Mouse (Mus musculus): ENCODE data around the gene Ptprd. TPM values are rescaled to one million over a fixed set of nuclear protein-coding genes. Genes with fewer than 3 reads are reported as not detected.

The Ptprd gene
- polyA plus RNA-seq, 1 experiment, result 0.15 TPM

- DNase-seq (ENCODE audit: low read depth in 1 of 2, low spot score in 2 of 2), result no peak
- 97% methylated on average over 5 of the region's 5 CpGs for WGBS
- TF ChIP-seq CTCF (IDR thresholded peaks at IDR 0.05; ENCODE audit: extremely low read depth, insufficient read depth, insufficient read length, insufficient replicate concordance) (no peak), POLR2A (IDR thresholded peaks at IDR 0.05; ENCODE audit: low read depth, low read length) (no peak)
- Histone ChIP-seq H3K36me3 (ENCODE audit: control insufficient read depth, insufficient read depth, low read length) (no peaks in the 10 kb centered on the region), H3K4me3 (ENCODE audit: extremely low read depth, insufficient read depth, insufficient read length) (no peak overlapping the region), H3K27me3 (ENCODE audit: control insufficient read depth, insufficient read depth, low read length) (no peaks in the 10 kb centered on the region), H3K27ac (ENCODE audit: insufficient read depth, low read length) (no peak overlapping the region), H3K4me1 (ENCODE audit: control insufficient read depth, insufficient read depth, insufficient read length) (no peaks in the 10 kb centered on the region)
Measured at GRCm38 (mm10) chr4:76305987-76306386, 1905.8 kb downstream of the Ptprd start.

DNA sequence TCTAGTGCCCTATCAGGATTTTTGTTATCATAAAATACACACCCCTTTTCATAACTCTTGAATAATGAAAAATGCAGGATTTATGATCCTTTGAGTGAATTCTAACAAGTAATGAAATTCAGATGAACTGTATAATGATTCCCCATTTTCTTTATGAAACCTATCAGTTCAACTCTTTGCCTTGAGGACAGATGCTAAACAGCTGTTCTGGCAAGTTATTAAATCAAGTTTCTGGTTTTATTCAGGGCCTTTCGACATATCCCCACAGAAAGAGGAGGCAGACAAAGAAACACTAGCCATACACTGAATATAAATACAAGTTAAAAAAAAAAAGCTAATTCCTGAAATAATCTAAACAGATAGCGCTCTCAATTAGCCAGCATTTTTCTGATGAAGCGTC is 1914.4 kb downstream of the Ptprd start:
- Histone ChIP-seq H3K4me3 (ENCODE audit: extremely low read depth, insufficient read depth, insufficient read length) (no peak overlapping the region), H3K36me3 (ENCODE audit: control insufficient read depth, insufficient read depth, low read length) (no peaks in the 10 kb centered on the region), H3K4me1 (ENCODE audit: control insufficient read depth, insufficient read depth, insufficient read length) (no peaks in the 10 kb centered on the region), H3K27ac (ENCODE audit: insufficient read depth, low read length) (no peak overlapping the region), H3K27me3 (ENCODE audit: control insufficient read depth, insufficient read depth, low read length) (no peaks in the 10 kb centered on the region; the same call in 1 of the 2 replicates)
- no peak for DNase-seq (ENCODE audit: low read depth in 1 of 2, low spot score in 2 of 2)
- no peak for TF ChIP-seq CTCF (IDR thresholded peaks at IDR 0.05; ENCODE audit: extremely low read depth, insufficient read depth, insufficient read length, insufficient replicate concordance)
- no peak for TF ChIP-seq POLR2A (IDR thresholded peaks at IDR 0.05; ENCODE audit: low read depth, low read length)
- WGBS, result 78% methylated on average over 3 of the region's 3 CpGs

GRCm38 (mm10) chr4:76292733-76293357 is 1918.9 kb downstream of the Ptprd start:
- Histone ChIP-seq H3K4me3 (ENCODE audit: extremely low read depth, insufficient read depth, insufficient read length) (no peak overlapping the region), H3K4me1 (ENCODE audit: control insufficient read depth, insufficient read depth, insufficient read length) (no peaks in the 10 kb centered on the region), H3K27ac (ENCODE audit: insufficient read depth, low read length) (no peak overlapping the region), H3K36me3 (ENCODE audit: control insufficient read depth, insufficient read depth, low read length) (no peaks in the 10 kb centered on the region), H3K27me3 (ENCODE audit: control insufficient read depth, insufficient read depth, low read length) (no peaks in the 10 kb centered on the region; the same call in 1 of the 2 replicates)
- WGBS, result 86% methylated on average over 8 of the region's 8 CpGs
- TF ChIP-seq CTCF (IDR thresholded peaks at IDR 0.05; ENCODE audit: extremely low read depth, insufficient read depth, insufficient read length, insufficient replicate concordance), result no peak
- no peak for TF ChIP-seq POLR2A (IDR thresholded peaks at IDR 0.05; ENCODE audit: low read depth, low read length)
- DNase-seq (ENCODE audit: low read depth in 1 of 2, low spot score in 2 of 2), result no peak

- TF ChIP-seq CTCF (IDR thresholded peaks at IDR 0.05; ENCODE audit: extremely low read depth, insufficient read depth, insufficient read length, insufficient replicate concordance) (no peak), POLR2A (IDR thresholded peaks at IDR 0.05; ENCODE audit: low read depth, low read length) (no peak)
- Histone ChIP-seq H3K27ac (ENCODE audit: insufficient read depth, low read length) (no peak overlapping the region), H3K27me3 (ENCODE audit: control insufficient read depth, insufficient read depth, low read length) (no peaks in the 10 kb centered on the region), H3K4me1 (ENCODE audit: control insufficient read depth, insufficient read depth, insufficient read length) (no peaks in the 10 kb centered on the region), H3K36me3 (ENCODE audit: control insufficient read depth, insufficient read depth, low read length) (no peaks in the 10 kb centered on the region), H3K4me3 (ENCODE audit: extremely low read depth, insufficient read depth, insufficient read length) (no peak overlapping the region)
- 99% methylated on average over 1 of the region's 1 CpGs for WGBS
- DNase-seq (ENCODE audit: low read depth in 1 of 2, low spot score in 2 of 2), result no peak
Measured at GRCm38 (mm10) chr4:76290484-76290818, 1921.3 kb downstream of the Ptprd start.

GRCm38 (mm10) chr4:76289612-76290483 is 1921.9 kb downstream of the Ptprd start:
- DNase-seq (ENCODE audit: low read depth in 1 of 2, low spot score in 2 of 2), result no peak
- Histone ChIP-seq H3K27ac (ENCODE audit: insufficient read depth, low read length) (no peak overlapping the region), H3K4me1 (ENCODE audit: control insufficient read depth, insufficient read depth, insufficient read length) (no peaks in the 10 kb centered on the region), H3K27me3 (ENCODE audit: control insufficient read depth, insufficient read depth, low read length) (no peaks in the 10 kb centered on the region), H3K4me3 (ENCODE audit: extremely low read depth, insufficient read depth, insufficient read length) (no peak overlapping the region), H3K36me3 (ENCODE audit: control insufficient read depth, insufficient read depth, low read length) (no peaks in the 10 kb centered on the region)
- 82% methylated on average over 12 of the region's 12 CpGs for WGBS
- TF ChIP-seq POLR2A (IDR thresholded peaks at IDR 0.05; ENCODE audit: low read depth, low read length), result no peak
- TF ChIP-seq CTCF (IDR thresholded peaks at IDR 0.05; ENCODE audit: extremely low read depth, insufficient read depth, insufficient read length, insufficient replicate concordance), result no peak

- DNase-seq (ENCODE audit: low read depth in 1 of 2, low spot score in 2 of 2), result no peak
- no peak overlapping the region for H3K4me3 ChIP-seq (ENCODE audit: extremely low read depth, insufficient read depth, insufficient read length)
- no peaks in the 10 kb centered on the region for H3K36me3 ChIP-seq (ENCODE audit: control insufficient read depth, insufficient read depth, low read length)
- TF ChIP-seq POLR2A (IDR thresholded peaks at IDR 0.05; ENCODE audit: low read depth, low read length), result no peak
- TF ChIP-seq CTCF (IDR thresholded peaks at IDR 0.05; ENCODE audit: extremely low read depth, insufficient read depth, insufficient read length, insufficient replicate concordance), result no peak
- H3K4me1 ChIP-seq (ENCODE audit: control insufficient read depth, insufficient read depth, insufficient read length), result no peaks in the 10 kb centered on the region
- no peaks in the 10 kb centered on the region for H3K27me3 ChIP-seq (ENCODE audit: control insufficient read depth, insufficient read depth, low read length)
- no peak overlapping the region for H3K27ac ChIP-seq (ENCODE audit: insufficient read depth, low read length)
- WGBS, result 73% methylated on average over 2 of the region's 2 CpGs
Measured at GRCm38 (mm10) chr4:76286016-76286415, 1925.7 kb downstream of the Ptprd start.

GRCm38 (mm10) chr4:76282886-76283285 is 1928.9 kb downstream of the Ptprd start:
- Histone ChIP-seq H3K27me3 (ENCODE audit: control insufficient read depth, insufficient read depth, low read length) (no peaks in the 10 kb centered on the region), H3K4me1 (ENCODE audit: control insufficient read depth, insufficient read depth, insufficient read length) (no peaks in the 10 kb centered on the region), H3K4me3 (ENCODE audit: extremely low read depth, insufficient read depth, insufficient read length) (no peak overlapping the region), H3K36me3 (ENCODE audit: control insufficient read depth, insufficient read depth, low read length) (no peaks in the 10 kb centered on the region), H3K27ac (ENCODE audit: insufficient read depth, low read length) (no peak overlapping the region)
- 69% methylated on average over 4 of the region's 4 CpGs for WGBS
- TF ChIP-seq CTCF (IDR thresholded peaks at IDR 0.05; ENCODE audit: extremely low read depth, insufficient read depth, insufficient read length, insufficient replicate concordance) (no peak), POLR2A (IDR thresholded peaks at IDR 0.05; ENCODE audit: low read depth, low read length) (no peak)
- no peak for DNase-seq (ENCODE audit: low read depth in 1 of 2, low spot score in 2 of 2)
